Mouse (Mus musculus): ENCODE data around the gene Znrf1. TPM values are rescaled to one million over a fixed set of nuclear protein-coding genes. Genes with fewer than 3 reads are reported as not detected.

Gene Znrf1
- total RNA-seq, 4 experiments from 2014 or later, result 120 to 139 (median 129) TPM

GRCm38 (mm10) chr8:111533503-111533902, 2.4 kb upstream of the Znrf1 start:
- DNase-seq (ENCODE audit: low spot score in 2 of 2), result no peak

GRCm38 (mm10) chr8:111535491-111535890, 406 bp upstream of the Znrf1 start:
- no peak for DNase-seq (ENCODE audit: low spot score in 2 of 2)

DNA sequence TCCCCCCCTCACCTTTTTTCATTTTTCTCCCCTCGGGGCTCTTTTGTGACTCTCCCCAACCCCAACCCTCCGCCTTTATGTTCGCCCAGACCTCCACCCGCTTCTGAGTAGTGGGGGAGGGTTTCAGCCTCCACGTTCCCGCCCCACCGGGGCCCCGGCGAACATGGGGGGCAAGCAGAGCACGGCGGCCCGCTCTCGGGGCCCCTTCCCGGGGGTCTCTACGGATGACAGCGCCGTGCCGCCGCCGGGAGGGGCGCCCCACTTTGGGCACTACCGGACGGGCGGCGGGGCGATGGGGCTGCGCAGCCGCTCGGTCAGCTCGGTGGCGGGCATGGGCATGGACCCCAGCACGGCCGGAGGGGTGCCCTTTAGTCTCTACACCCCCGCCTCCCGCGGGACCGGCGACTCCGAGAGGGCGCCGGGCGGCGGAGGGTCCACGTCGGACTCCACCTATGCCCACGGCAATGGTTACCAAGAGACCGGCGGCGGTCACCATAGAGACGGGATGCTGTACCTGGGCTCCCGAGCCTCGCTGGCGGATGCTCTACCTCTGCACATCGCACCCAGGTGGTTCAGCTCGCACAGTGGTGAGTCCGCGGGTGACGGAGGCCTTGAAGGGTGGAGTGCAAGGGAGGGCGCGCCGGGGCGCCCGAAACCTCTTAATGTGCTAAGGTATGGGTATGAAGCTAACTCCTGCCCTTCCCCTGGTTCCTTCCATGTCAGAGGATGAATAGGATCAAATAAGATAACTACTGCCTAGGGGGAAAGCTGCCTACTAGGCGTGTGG, 1.3 kb downstream of the Znrf1 start:
- peak; percentile 52 to 60 for DNase-seq (ENCODE audit: low spot score in 2 of 2)

- DNase-seq (ENCODE audit: low spot score in 2 of 2), result no peak
These were observed 1.9 kb downstream of the Znrf1 start for GRCm38 (mm10) chr8:111537765-111538158.

- no peak for DNase-seq (ENCODE audit: low spot score in 2 of 2)
These were observed 2.3 kb downstream of the Znrf1 start for GRCm38 (mm10) chr8:111538194-111538593.

DNA sequence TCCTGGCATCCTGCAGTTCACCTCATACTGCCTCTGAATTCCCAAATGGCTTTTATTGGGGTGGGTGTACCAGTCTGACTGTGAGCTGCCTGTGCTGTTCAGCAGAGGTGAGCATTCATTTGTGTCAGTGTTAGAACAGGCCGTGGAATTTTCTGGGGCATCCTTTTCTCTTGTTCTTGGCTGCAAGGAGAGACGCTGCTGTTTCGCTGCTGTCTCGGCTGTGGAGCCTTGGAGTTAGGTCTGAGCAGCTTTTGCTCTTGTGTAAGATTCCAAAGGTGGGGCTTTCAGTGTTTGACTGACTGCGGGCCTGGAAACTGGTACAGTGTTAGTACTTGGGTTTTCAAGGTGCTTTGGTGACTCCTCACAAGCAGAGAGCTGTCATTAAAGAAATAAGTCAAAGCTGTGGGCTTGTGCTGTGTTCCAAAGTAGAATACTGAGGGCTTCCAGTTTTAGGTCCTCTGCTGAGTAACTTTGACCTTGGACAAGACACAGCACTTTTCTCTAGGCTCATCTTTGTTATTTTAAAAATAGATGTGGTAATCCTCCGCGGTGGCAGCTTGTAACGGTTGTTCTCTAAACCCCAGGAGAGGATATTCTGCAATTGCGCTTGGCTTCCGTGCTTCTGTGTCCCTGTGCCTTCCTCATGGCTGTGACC, 3.7 kb downstream of the Znrf1 start:
- no peak for DNase-seq (ENCODE audit: low spot score in 2 of 2)

GRCm38 (mm10) chr8:111543712-111544380, 7.9 kb downstream of the Znrf1 start:
- DNase-seq (ENCODE audit: low spot score in 2 of 2), result no peak

DNA sequence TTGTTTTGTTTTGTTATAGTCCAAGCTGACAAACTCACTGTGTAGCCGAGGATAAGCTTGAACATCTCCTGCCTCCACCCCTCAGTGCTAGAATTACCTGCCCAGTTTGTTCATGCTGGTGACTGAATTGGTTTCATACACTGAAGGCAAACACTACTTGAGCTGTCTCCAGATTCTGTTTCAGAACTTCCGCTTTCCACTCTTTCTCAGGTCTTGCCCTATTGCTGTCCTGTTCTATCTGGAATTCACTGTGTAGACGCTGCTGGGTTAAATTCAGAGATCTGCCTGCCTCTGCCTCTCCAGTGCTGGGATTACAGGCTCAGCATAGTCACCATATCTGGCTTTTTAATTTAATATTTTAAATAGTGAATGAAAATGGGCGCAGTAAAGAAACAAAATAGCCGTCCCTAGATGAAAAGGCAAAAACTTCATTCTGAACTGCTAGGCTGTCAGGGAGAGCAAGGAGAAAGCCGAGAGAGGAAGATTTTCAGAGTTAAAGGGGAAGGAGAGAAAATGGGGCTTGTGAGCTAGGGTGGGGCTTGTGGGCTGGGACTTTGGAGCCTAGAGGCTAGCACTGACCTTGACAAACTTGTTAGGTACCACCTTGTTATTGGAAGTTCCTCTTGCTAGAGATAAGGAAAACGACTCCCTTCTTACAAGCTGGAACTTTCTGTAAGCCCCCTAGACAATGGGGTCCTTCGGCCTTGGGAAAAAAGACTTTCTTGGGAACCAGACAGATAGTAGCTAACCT, 9.7 kb downstream of the Znrf1 start:
- DNase-seq (ENCODE audit: low spot score in 2 of 2), result no peak

DNA sequence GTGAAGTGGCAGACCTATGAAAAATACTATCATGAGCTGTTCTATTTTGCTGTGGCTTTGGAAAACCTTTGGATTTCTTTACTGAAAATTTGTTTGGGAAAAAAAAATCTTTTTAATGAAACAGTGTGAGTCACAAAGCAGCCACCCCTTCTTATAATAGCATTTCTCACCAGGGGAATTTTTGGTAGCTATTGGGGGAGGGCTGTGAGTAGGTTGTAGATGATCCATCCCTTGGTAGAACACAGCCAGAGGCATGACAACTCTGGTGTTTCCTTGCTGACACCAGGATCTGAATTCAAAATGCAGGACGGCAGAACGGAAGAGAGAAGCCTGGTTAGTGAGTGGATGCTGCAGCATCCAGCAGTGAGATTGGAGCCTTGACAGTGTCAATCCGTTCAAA, 11.2 kb downstream of the Znrf1 start:
- DNase-seq (ENCODE audit: low spot score in 2 of 2), result peak in 1 of 2 experiments; percentile 46

DNA sequence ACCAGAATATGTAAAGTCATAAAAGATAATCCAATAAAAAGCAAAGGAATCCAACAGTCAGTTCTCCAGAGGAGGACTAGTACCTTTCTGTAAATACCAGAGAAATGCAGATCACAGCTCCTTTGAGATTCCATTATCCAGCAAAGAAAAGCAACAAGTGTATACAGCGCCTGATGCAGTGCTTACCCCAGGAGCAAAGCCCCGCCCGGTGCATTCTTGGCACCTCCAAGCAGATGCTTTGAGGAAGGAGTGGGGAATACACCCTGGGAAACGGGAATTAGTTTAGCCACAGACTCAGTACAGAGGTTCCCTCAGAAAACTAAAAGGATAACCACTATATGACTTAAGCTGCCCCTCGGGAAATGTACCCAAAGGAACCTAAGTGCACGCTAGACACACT, 12.3 kb downstream of the Znrf1 start:
- no peak for DNase-seq (ENCODE audit: low spot score in 2 of 2)

GRCm38 (mm10) chr8:111550002-111550870, 14.3 kb downstream of the Znrf1 start:
- no peak for DNase-seq (ENCODE audit: low spot score in 2 of 2)

DNA sequence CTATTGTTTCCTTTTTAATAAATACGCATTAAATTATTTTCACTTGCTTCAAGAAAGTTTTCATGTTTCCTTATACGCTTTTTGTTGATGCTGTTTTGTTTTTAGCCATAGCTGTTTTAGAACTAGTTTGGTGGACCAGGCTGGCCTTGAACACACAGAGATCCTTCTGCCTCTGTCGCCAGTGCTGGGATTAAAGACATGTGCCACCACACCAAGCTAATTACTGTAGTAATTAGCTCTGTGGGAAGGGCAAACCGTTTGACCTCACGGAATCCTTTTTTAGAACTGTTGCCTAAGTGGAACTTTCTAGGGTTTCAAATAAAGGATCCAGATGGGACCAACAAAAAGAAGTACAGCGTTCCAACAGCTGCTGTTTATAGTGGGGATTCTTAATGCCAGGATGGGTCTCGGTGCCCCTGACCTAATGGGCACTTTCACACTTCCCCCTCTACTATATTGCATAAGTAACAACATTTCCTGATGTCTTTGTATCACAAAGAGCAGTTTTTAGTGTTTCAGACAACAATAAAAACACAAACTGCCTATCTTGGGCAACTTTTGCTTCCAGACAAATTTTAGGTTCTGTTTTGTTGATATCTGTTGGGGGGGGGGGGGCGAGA, 15.7 kb downstream of the Znrf1 start:
- DNase-seq (ENCODE audit: low spot score in 2 of 2), result no peak

GRCm38 (mm10) chr8:111561824-111562223, 25.9 kb downstream of the Znrf1 start:
- DNase-seq (ENCODE audit: low spot score in 2 of 2), result no peak

DNA sequence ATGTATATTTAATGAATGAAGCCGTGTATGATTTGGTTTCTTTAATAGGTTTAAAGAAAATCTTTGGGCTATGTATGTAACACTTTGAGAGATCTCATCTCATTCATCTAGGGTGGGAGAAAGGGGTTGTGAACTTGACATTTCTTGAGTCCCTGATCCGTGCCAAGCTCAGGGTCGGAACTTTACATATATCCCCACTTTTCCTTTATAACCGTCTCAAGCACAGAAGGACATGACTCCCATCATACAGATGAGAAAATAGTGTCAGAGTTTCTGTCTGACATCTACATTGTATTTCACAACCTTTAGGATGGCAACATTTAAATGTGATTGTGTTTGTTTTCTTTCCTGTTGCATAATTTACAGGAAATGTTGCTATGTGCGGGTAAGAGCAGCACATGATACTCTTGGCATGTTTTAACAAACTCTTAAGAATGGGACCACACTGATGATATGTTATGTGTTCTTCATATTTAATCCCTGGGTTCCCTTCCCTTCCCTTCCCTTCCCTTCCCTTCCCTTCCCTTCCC, 26.4 kb downstream of the Znrf1 start:
- DNase-seq (ENCODE audit: low spot score in 2 of 2), result no peak

- no peak for DNase-seq (ENCODE audit: low spot score in 2 of 2)
These were observed 27.2 kb downstream of the Znrf1 start for GRCm38 (mm10) chr8:111563075-111563474.

GRCm38 (mm10) chr8:111563687-111564086, 27.8 kb downstream of the Znrf1 start:
- DNase-seq (ENCODE audit: low spot score in 2 of 2), result no peak

GRCm38 (mm10) chr8:111564093-111564492, 28.2 kb downstream of the Znrf1 start:
- DNase-seq (ENCODE audit: low spot score in 2 of 2), result no peak

GRCm38 (mm10) chr8:111565784-111566191, 29.9 kb downstream of the Znrf1 start:
- DNase-seq (ENCODE audit: low spot score in 2 of 2), result no peak

GRCm38 (mm10) chr8:111566326-111566725, 30.4 kb downstream of the Znrf1 start:
- DNase-seq (ENCODE audit: low spot score in 2 of 2), result no peak

DNA sequence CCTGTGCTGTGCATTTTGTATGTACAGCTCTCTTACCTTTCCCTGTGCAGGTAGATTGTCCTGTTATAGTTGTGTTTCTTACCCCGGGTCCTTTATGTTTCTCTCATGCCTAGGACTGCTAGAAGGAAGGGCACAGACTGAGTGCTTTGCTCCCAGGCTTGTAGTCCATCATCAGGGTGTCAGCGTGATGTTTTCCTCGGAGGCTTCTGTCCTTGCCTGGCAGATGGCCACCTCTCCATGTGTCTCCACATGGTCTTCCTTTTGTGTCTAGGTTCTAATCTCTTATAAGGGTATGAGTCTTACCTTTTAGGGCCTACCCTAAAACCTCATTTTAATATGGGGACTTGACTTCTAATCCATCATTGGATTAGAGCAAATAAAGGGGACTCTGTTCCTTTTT, 31.7 kb downstream of the Znrf1 start:
- no peak for DNase-seq (ENCODE audit: low spot score in 2 of 2)

Measured in left cerebral cortex, adult 8-10 months (tissue).